Mouse (Mus musculus) limb, embryonic 15.5 days (tissue): ENCODE results near the gene Glt8d2. TPM values are rescaled to one million over a fixed set of nuclear protein-coding genes. Genes with fewer than 3 reads are reported as not detected.

Source experiments
- ATAC-seq: fragments of 200-750 bp; cut with Nextera tagmentation; 2 replicates; pipeline ENCODE4 v1.8.0; 2017; ENCODE audit warnings: low read depth, moderate TSS enrichment; ENCODE audit not compliant: insufficient number of reproducible peaks, low FRiP score, low TSS enrichment
- H3K27ac ChIP-seq: fragments of 300-500 bp; sonication (generic); 2 replicates; pipeline ENCODE4 v1.5.1; 2015; ENCODE audit warnings: moderate library complexity, mild to moderate bottlenecking, inconsistent platforms
- H3K27me3 ChIP-seq: fragments of 300-500 bp; sonication (generic); 2 replicates; pipeline ENCODE4 v1.6.1; 2015; ENCODE audit warnings: inconsistent platforms
- H3K36me3 ChIP-seq: fragments of 300-500 bp; sonication (generic); 2 replicates; pipeline ENCODE4 v1.6.1; 2015; ENCODE audit warnings: inconsistent platforms
- H3K4me1 ChIP-seq: fragments of 300-500 bp; sonication (generic); 2 replicates; pipeline ENCODE4 v1.6.1; 2015; ENCODE audit warnings: inconsistent platforms
- H3K4me2 ChIP-seq: fragments of 300-500 bp; sonication (generic); 2 replicates; pipeline ENCODE4 v1.6.1; 2015; ENCODE audit warnings: mild to moderate bottlenecking, inconsistent platforms
- H3K4me3 ChIP-seq: fragments of 300-500 bp; sonication (generic); 2 replicates; pipeline ENCODE4 v1.5.1; 2015; ENCODE audit warnings: mild to moderate bottlenecking, inconsistent platforms
- H3K9ac ChIP-seq: fragments of 300-500 bp; sonication (generic); 2 replicates; pipeline ENCODE4 v1.6.1; 2015; ENCODE audit warnings: inconsistent platforms
- H3K9me3 ChIP-seq: fragments of 300-500 bp; sonication (generic); 2 replicates; pipeline ENCODE4 v1.6.1; 2016; ENCODE audit warnings: inconsistent platforms
- WGBS: fragments of 180-500 bp; shearing (Covaris S2); methylation state at CpG from one replicate; pipeline ENCODE4 v1.1.7; 2015; 5-methylcytosine and 5-hydroxymethylcytosine counted together
- polyA plus RNA-seq: library from polyadenylated mRNA; unstranded; fragments of >200 nt; fragmentation: Nextera tagmentation; extraction: Ambion mirVana; gene quantifications from 2 replicates; pipeline ENCODE4 v1.2.1, GENCODE M21; 2015

Gene Glt8d2
- 23.6 and 24.7 TPM in 2 replicates for polyA plus RNA-seq

- peak within 1 kb of the TSS; percentile 26; the same call in 1 of the 2 replicates for H3K9ac ChIP-seq
- H3K4me1 ChIP-seq, result peaks cover 26% of the 10 kb centered on the region
- no peaks in the 10 kb centered on the region for H3K9me3 ChIP-seq
- H3K36me3 ChIP-seq, result no peaks in the 10 kb centered on the region
- H3K27me3 ChIP-seq, result no peaks in the 10 kb centered on the region
- ATAC-seq, result peak; percentile 93
- WGBS, result 2% methylated on average over 14 of the region's 14 CpGs
- H3K4me3 ChIP-seq, result peak within 1 kb of the TSS; percentile 33
- H3K4me2 ChIP-seq, result peak within 1 kb of the TSS; percentile 48
- H3K27ac ChIP-seq, result peak within 1 kb of the TSS; percentile 93
Measured at GRCm38 (mm10) chr10:82690494-82690893, at the start of gene Glt8d2. TSS of gene Glt8d2 (minus strand) at chr10:82690650.

GRCm38 (mm10) chr10:82699296-82699941 is 9.0 kb upstream of the Glt8d2 start:
- under 1% methylated on average over 48 of the region's 59 CpGs for whole genome bisulfite sequencing
- H3K9ac ChIP-seq, result peak overlapping the region; percentile 71
- peaks cover 9% of the 10 kb centered on the region for H3K4me1 ChIP-seq
- peaks cover 16% of the 10 kb centered on the region for H3K36me3 ChIP-seq
- peak; percentile 54; the same call in 1 of the 2 replicates for ATAC-seq
- peak overlapping the region; percentile 91 for H3K4me3 ChIP-seq
- H3K27ac ChIP-seq, result peak overlapping the region; percentile 71
- no peaks in the 10 kb centered on the region for H3K27me3 ChIP-seq
- no peaks in the 10 kb centered on the region for H3K9me3 ChIP-seq
- peak overlapping the region; percentile 64 for H3K4me2 ChIP-seq

GRCm38 (mm10) chr10:82698712-82699261 is 8.3 kb upstream of the Glt8d2 start:
- H3K9me3 ChIP-seq, result no peaks in the 10 kb centered on the region
- H3K27ac ChIP-seq, result peak overlapping the region; percentile 71
- WGBS, result under 1% methylated on average over 40 of the region's 42 CpGs
- peak overlapping the region; percentile 71 for H3K9ac ChIP-seq
- peak overlapping the region; percentile 91 for H3K4me3 ChIP-seq
- no peaks in the 10 kb centered on the region for H3K27me3 ChIP-seq
- H3K4me1 ChIP-seq, result peaks cover 9% of the 10 kb centered on the region
- peak overlapping the region; percentile 64 for H3K4me2 ChIP-seq
- H3K36me3 ChIP-seq, result peaks cover 12% of the 10 kb centered on the region
- ATAC-seq, result peak; percentile 93

- ATAC-seq, result no peak
- Histone ChIP-seq H3K4me2 (no peak overlapping the region), H3K36me3 (peaks cover 9% of the 10 kb centered on the region), H3K27me3 (no peaks in the 10 kb centered on the region), H3K27ac (no peak overlapping the region), H3K4me3 (no peak overlapping the region), H3K9ac (no peak overlapping the region), H3K9me3 (no peaks in the 10 kb centered on the region), H3K4me1 (peaks cover 9% of the 10 kb centered on the region)
- WGBS, result 82% methylated on average over 3 of the region's 3 CpGs
Measured at GRCm38 (mm10) chr10:82697305-82697898, 7.0 kb upstream of the Glt8d2 start.

GRCm38 (mm10) chr10:82696453-82697079 is 6.1 kb upstream of the Glt8d2 start:
- Histone ChIP-seq H3K9me3 (no peaks in the 10 kb centered on the region), H3K27me3 (no peaks in the 10 kb centered on the region), H3K9ac (no peak overlapping the region), H3K27ac (no peak overlapping the region), H3K36me3 (peaks cover 4% of the 10 kb centered on the region), H3K4me1 (peaks cover 9% of the 10 kb centered on the region), H3K4me3 (no peak overlapping the region), H3K4me2 (no peak overlapping the region)
- 73% methylated on average over 4 of the region's 4 CpGs for WGBS
- ATAC-seq, result no peak

GRCm38 (mm10) chr10:82695956-82696355 is 5.5 kb upstream of the Glt8d2 start, which contains the start of gene Hcfc2:
TSS of gene Hcfc2 (plus strand) at chr10:82696160.
- 79% methylated on average over 5 of the region's 5 CpGs for WGBS
- no peak within 1 kb of the TSS for H3K9ac ChIP-seq
- no peaks in the 10 kb centered on the region for H3K9me3 ChIP-seq
- no peaks in the 10 kb centered on the region for H3K27me3 ChIP-seq
- no peak within 1 kb of the TSS for H3K27ac ChIP-seq
- H3K4me2 ChIP-seq, result no peak within 1 kb of the TSS
- peaks cover 16% of the 10 kb centered on the region for H3K4me1 ChIP-seq
- H3K36me3 ChIP-seq, result no peaks in the 10 kb centered on the region
- no peak for ATAC-seq
- H3K4me3 ChIP-seq, result no peak within 1 kb of the TSS

- Histone ChIP-seq H3K4me1 (peaks cover 26% of the 10 kb centered on the region), H3K27me3 (no peaks in the 10 kb centered on the region), H3K36me3 (no peaks in the 10 kb centered on the region), H3K4me3 (peak overlapping the region; percentile 33), H3K9me3 (no peaks in the 10 kb centered on the region), H3K9ac (no peak overlapping the region), H3K27ac (peak overlapping the region; percentile 93), H3K4me2 (peak overlapping the region; percentile 48)
- no peak for ATAC-seq
- WGBS, result 35% methylated on average over 7 of the region's 7 CpGs
Measured at GRCm38 (mm10) chr10:82689681-82690211, 704 bp downstream of the Glt8d2 start.

- WGBS, result 58% methylated on average over 2 of the region's 2 CpGs
- Histone ChIP-seq H3K9ac (no peak overlapping the region), H3K4me1 (peaks cover 15% of the 10 kb centered on the region), H3K9me3 (no peaks in the 10 kb centered on the region), H3K4me3 (no peak overlapping the region), H3K4me2 (no peak overlapping the region), H3K27me3 (no peaks in the 10 kb centered on the region), H3K36me3 (no peaks in the 10 kb centered on the region), H3K27ac (no peak overlapping the region)
- ATAC-seq, result no peak
Measured at GRCm38 (mm10) chr10:82685440-82685839, 5.0 kb downstream of the Glt8d2 start.

- no peak for ATAC-seq
- WGBS, result 79% methylated on average over 7 of the region's 7 CpGs
- no peaks in the 10 kb centered on the region for H3K36me3 ChIP-seq
Measured at GRCm38 (mm10) chr10:82681639-82682038, 8.8 kb downstream of the Glt8d2 start.

GRCm38 (mm10) chr10:82680769-82681168 is 9.7 kb downstream of the Glt8d2 start:
- ATAC-seq, result no peak
- Histone ChIP-seq H3K4me1 (no peaks in the 10 kb centered on the region), H3K9me3 (no peaks in the 10 kb centered on the region), H3K27ac (no peak overlapping the region), H3K27me3 (no peaks in the 10 kb centered on the region), H3K9ac (no peak overlapping the region), H3K4me3 (no peak overlapping the region), H3K36me3 (no peaks in the 10 kb centered on the region), H3K4me2 (no peak overlapping the region)
- WGBS, result 83% methylated on average over 5 of the region's 5 CpGs

More at GRCm38 (mm10) chr10:82681639-82682038, 8.8 kb downstream of the Glt8d2 start:
- H3K9ac ChIP-seq, result no peak overlapping the region
- no peak overlapping the region for H3K27ac ChIP-seq
- H3K4me2 ChIP-seq, result no peak overlapping the region
- no peaks in the 10 kb centered on the region for H3K9me3 ChIP-seq
- H3K4me3 ChIP-seq, result no peak overlapping the region
- no peaks in the 10 kb centered on the region for H3K4me1 ChIP-seq
- H3K27me3 ChIP-seq, result no peaks in the 10 kb centered on the region

GRCm38 (mm10) chr10:82676949-82677348 is 13.5 kb downstream of the Glt8d2 start:
- no peaks in the 10 kb centered on the region for H3K9me3 ChIP-seq
- WGBS, result 76% methylated on average over 6 of the region's 6 CpGs
- no peak for ATAC-seq

More at GRCm38 (mm10) chr10:82676949-82677348, 13.5 kb downstream of the Glt8d2 start:
- Histone ChIP-seq H3K9ac (no peak overlapping the region), H3K36me3 (no peaks in the 10 kb centered on the region), H3K27me3 (no peaks in the 10 kb centered on the region), H3K27ac (no peak overlapping the region), H3K4me1 (no peaks in the 10 kb centered on the region), H3K4me3 (no peak overlapping the region), H3K4me2 (no peak overlapping the region)
